Mouse (Mus musculus): Measurements from ENCODE around the gene Pithd1. TPM values are rescaled to one million over a fixed set of nuclear protein-coding genes. Genes with fewer than 3 reads are reported as not detected.

Gene Pithd1
- total and polyA plus RNA-seq, 3 experiments: 62.8 to 77.7 TPM; not detected in 1

- no peak for TF ChIP-seq RAD21 (IDR thresholded peaks at IDR 0.05; ENCODE audit: low read depth, low read length)
- no peak for TF ChIP-seq CHD2 (IDR thresholded peaks at IDR 0.05; ENCODE audit: low read length)
- TF ChIP-seq POLR2AphosphoS2 (IDR thresholded peaks at IDR 0.05; ENCODE audit: low read length): no peak
- no peak for TF ChIP-seq POLR2A (IDR thresholded peaks at IDR 0.05; ENCODE audit: control insufficient read depth in 1 of 2, insufficient read depth in 1 of 2, low read depth in 1 of 2, low read length in 2 of 2, poor library complexity in 1 of 2)
- no peak for TF ChIP-seq MEF2A (IDR thresholded peaks at IDR 0.05; ENCODE audit: extremely low read depth, insufficient replicate concordance, low read depth, low read length, poor library complexity, severe bottlenecking)
These were observed 44.2 kb upstream of the Pithd1 start (continued) for GRCm38 (mm10) chr4:136030968-136031909.

- peak overlapping the region; percentile 29 to 63 for H3K4me3 ChIP-seq (ENCODE audit: control insufficient read depth in 1 of 2, insufficient read depth in 1 of 2, low read depth in 2 of 2, low read length in 2 of 2)
- H3K27ac ChIP-seq (ENCODE audit: control insufficient read depth, low read depth, low read length): peak overlapping the region; percentile 94
- H3K79me2 ChIP-seq (ENCODE audit: control insufficient read depth, insufficient read depth, low read length, poor library complexity): no peaks in the 10 kb centered on the region; the same call in 1 of the 2 replicates
- H3K27me3 ChIP-seq (ENCODE audit: control insufficient read depth in 1 of 2, insufficient read depth in 2 of 2, low read length in 2 of 2): no peaks in the 10 kb centered on the region
- H3K9ac ChIP-seq (ENCODE audit: control insufficient read depth, low read depth, low read length, poor library complexity, severe bottlenecking): peak overlapping the region; percentile 80
- peaks cover 0 to 9% of the 10 kb centered on the region in 2 experiments; a peak in 2 of 4 replicates for H3K36me3 ChIP-seq (ENCODE audit: control insufficient read depth in 1 of 2, insufficient read depth in 2 of 2, low read length in 2 of 2)
- DNase-seq (ENCODE audit: low read depth, low spot score): peak; percentile 66
- TF ChIP-seq MAFK (IDR thresholded peaks at IDR 0.05; ENCODE audit: borderline replicate concordance, low read depth, low read length) (peak; percentile 93), TBP (IDR thresholded peaks at IDR 0.05; ENCODE audit: low read depth, low read length) (peak; percentile 16; the same call in 1 of the 2 replicates), SIN3A (IDR thresholded peaks at IDR 0.05; ENCODE audit: low read length) (0 out of 2 replicates have a peak, but pooled peaks have one; percentile 14), GATA1 (IDR thresholded peaks at IDR 0.05; ENCODE audit: low read depth, low read length) (peak; percentile 71), EP300 (IDR thresholded peaks at IDR 0.05; ENCODE audit: low read depth in 1 of 2, low read length in 2 of 2) (peak; percentile 36 to 41; a peak in 2 of 4 replicates), RAD21 (IDR thresholded peaks at IDR 0.05; ENCODE audit: low read depth, low read length) (no peak), JUND (IDR thresholded peaks at IDR 0.05; ENCODE audit: low read depth, low read length) (no peak), SMC3 (IDR thresholded peaks at IDR 0.05; ENCODE audit: low read depth, low read length) (no peak), MYC (IDR thresholded peaks at IDR 0.05; ENCODE audit: low read depth, low read length) (peak; percentile 6; the same call in 1 of the 2 replicates), MEF2A (IDR thresholded peaks at IDR 0.05; ENCODE audit: extremely low read depth, insufficient replicate concordance, low read depth, low read length, poor library complexity, severe bottlenecking) (peak; percentile 76; the same call in 1 of the 2 replicates), ETS1 (IDR thresholded peaks at IDR 0.05; ENCODE audit: low read depth, low read length) (peak; percentile 66; the same call in 1 of the 2 replicates), GABPA (IDR thresholded peaks at IDR 0.05; ENCODE audit: low read depth, low read length) (peak; percentile 92)
- H3K4me1 ChIP-seq (ENCODE audit: control insufficient read depth in 1 of 2, insufficient read depth in 2 of 2, low read length in 2 of 2): peaks cover 10 to 23% of the 10 kb centered on the region in 2 experiments
- no peaks in the 10 kb centered on the region for H3K9me3 ChIP-seq (replicated peaks; ENCODE audit: insufficient read depth, low read length)
These were observed 41.6 kb upstream of the Pithd1 start for GRCm38 (mm10) chr4:136028689-136029088.

DNA sequence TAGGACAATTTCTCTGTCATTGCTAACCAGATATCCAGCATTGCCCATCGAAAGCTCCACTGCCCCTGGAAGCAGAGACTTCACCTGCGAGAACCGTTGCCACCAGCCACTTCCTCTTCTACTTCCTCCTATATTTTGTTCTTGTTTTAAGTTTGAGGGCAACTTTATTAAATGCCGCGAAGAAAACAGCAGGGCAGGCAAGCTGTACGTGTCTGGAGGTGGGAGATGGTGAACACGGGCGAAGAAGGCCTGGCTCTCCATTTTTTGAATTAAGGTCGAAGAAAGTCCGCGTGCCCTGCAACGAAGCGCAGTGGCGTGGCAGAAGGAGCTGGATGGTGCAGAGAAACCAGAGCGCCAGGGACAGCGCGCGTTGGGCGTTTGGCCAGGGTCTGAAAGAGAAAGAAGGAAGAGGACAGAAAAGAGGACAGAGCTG lies 41.1 kb upstream of the Pithd1 start:
- no peaks in the 10 kb centered on the region for H3K9me3 ChIP-seq (replicated peaks; ENCODE audit: insufficient read depth, low read length)
- H3K9ac ChIP-seq (ENCODE audit: control insufficient read depth, low read depth, low read length, poor library complexity, severe bottlenecking): peak overlapping the region; percentile 80
- H3K27ac ChIP-seq (ENCODE audit: control insufficient read depth, low read depth, low read length): peak overlapping the region; percentile 94
- peaks cover 10 to 23% of the 10 kb centered on the region in 2 experiments for H3K4me1 ChIP-seq (ENCODE audit: control insufficient read depth in 1 of 2, insufficient read depth in 2 of 2, low read length in 2 of 2)
- H3K36me3 ChIP-seq (ENCODE audit: control insufficient read depth in 1 of 2, insufficient read depth in 2 of 2, low read length in 2 of 2): peaks cover 0 to 9% of the 10 kb centered on the region in 2 experiments; a peak in 2 of 4 replicates
- peak overlapping the region; percentile 29 to 63 for H3K4me3 ChIP-seq (ENCODE audit: control insufficient read depth in 1 of 2, insufficient read depth in 1 of 2, low read depth in 2 of 2, low read length in 2 of 2)
- no peaks in the 10 kb centered on the region for H3K27me3 ChIP-seq (ENCODE audit: control insufficient read depth in 1 of 2, insufficient read depth in 2 of 2, low read length in 2 of 2)
- no peaks in the 10 kb centered on the region; the same call in 1 of the 2 replicates for H3K79me2 ChIP-seq (ENCODE audit: control insufficient read depth, insufficient read depth, low read length, poor library complexity)
- peak; percentile 77 for DNase-seq (ENCODE audit: low read depth, low spot score)
- TF ChIP-seq TBP (IDR thresholded peaks at IDR 0.05; ENCODE audit: low read depth, low read length) (0 out of 2 replicates have a peak, but pooled peaks have one; percentile 18), POLR2A (IDR thresholded peaks at IDR 0.05; ENCODE audit: control insufficient read depth in 1 of 2, insufficient read depth in 1 of 2, low read depth in 1 of 2, low read length in 2 of 2, poor library complexity in 1 of 2) (peak in 1 of 2 experiments; percentile 65; a peak in 2 of 4 replicates), USF1 (IDR thresholded peaks at IDR 0.05; ENCODE audit: low read depth, low read length) (no peak), CTCF (IDR thresholded peaks at IDR 0.05 in 2 of 3, conservative IDR thresholded peaks at IDR 0.05 in 1 of 3; ENCODE audit: control insufficient read depth in 1 of 3, insufficient read depth in 1 of 3, low read depth in 2 of 3, low read length in 3 of 3, poor library complexity in 1 of 3, severe bottlenecking in 1 of 3) (no peak), GABPA (IDR thresholded peaks at IDR 0.05; ENCODE audit: low read depth, low read length) (no peak), CHD2 (IDR thresholded peaks at IDR 0.05; ENCODE audit: low read length) (no peak), E2F4 (IDR thresholded peaks at IDR 0.05; ENCODE audit: borderline replicate concordance, low read depth, low read length) (no peak), RCOR1 (IDR thresholded peaks at IDR 0.05; ENCODE audit: low read depth, low read length) (0 out of 2 replicates have a peak, but pooled peaks have one; percentile 32), MAZ (IDR thresholded peaks at IDR 0.05; ENCODE audit: low read depth, low read length) (no peak), MYC (IDR thresholded peaks at IDR 0.05; ENCODE audit: low read depth, low read length) (0 out of 2 replicates have a peak, but pooled peaks have one; percentile 27), POLR2AphosphoS2 (IDR thresholded peaks at IDR 0.05; ENCODE audit: low read length) (peak; percentile 49; the same call in 1 of the 2 replicates), NRF1 (IDR thresholded peaks at IDR 0.05; ENCODE audit: insufficient read depth, low read depth, low read length, poor library complexity, severe bottlenecking) (no peak), ETS1 (IDR thresholded peaks at IDR 0.05; ENCODE audit: low read depth, low read length) (peak; percentile 61), RAD21 (IDR thresholded peaks at IDR 0.05; ENCODE audit: low read depth, low read length) (no peak), MXI1 (IDR thresholded peaks at IDR 0.05; ENCODE audit: low read depth, low read length) (peak; percentile 67), MEF2A (IDR thresholded peaks at IDR 0.05; ENCODE audit: extremely low read depth, insufficient replicate concordance, low read depth, low read length, poor library complexity, severe bottlenecking) (no peak), ELF1 (IDR thresholded peaks at IDR 0.05; ENCODE audit: low read depth, low read length) (peak; percentile 54)
